Mouse (Mus musculus): ENCODE data around the gene Sp3. TPM values are rescaled to one million over a fixed set of nuclear protein-coding genes. Genes with fewer than 3 reads are reported as not detected.

The Sp3 gene
- polyA plus RNA-seq, 2 experiments, result 19.0 to 35.0 TPM

DNA sequence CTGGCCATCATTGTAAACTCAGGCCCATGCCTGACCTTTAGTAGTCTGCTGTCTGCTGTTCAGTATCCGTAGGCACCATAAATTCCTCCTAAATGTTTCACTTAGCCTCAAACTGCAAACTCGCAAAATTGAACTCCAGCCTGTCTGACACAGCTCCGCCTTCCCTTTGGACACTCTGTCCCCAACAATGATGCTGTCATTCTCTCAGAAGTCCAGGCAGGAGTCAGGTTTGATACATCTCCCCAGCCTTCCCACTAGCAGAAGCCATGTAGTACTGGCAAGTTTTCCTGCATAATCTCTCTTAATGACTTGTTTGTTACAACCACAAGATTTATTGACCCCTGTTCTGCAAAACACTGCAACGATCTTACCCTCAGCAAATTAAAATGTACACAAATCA lies 4.6 kb upstream of the Sp3 start:
- H3K27ac ChIP-seq, result no peak overlapping the region
- TF ChIP-seq EP300 (IDR thresholded peaks at IDR 0.05; ENCODE audit: low read depth) (no peak), CTCF (IDR thresholded peaks at IDR 0.05; ENCODE audit: low read depth) (no peak)
- H3K4me2 ChIP-seq (ENCODE audit: low read depth), result no peak overlapping the region
- H3K4me3 ChIP-seq (ENCODE audit: insufficient read depth in 1 of 2, low read depth in 2 of 2, low read length in 2 of 2), result no peak overlapping the region
- H3K9ac ChIP-seq (replicated peaks), result no peak overlapping the region
- no peaks in the 10 kb centered on the region for H3K27me3 ChIP-seq (ENCODE audit: control insufficient read depth, insufficient read depth, low read length)
- peaks cover 5 to 7% of the 10 kb centered on the region in 2 experiments for H3K4me1 ChIP-seq (replicated peaks; ENCODE audit: control insufficient read depth in 2 of 2, insufficient read depth in 2 of 2, low read length in 1 of 2)
- H3K9me3 ChIP-seq (ENCODE audit: control insufficient read depth, low read length), result no peaks in the 10 kb centered on the region; the same call in 1 of the 2 replicates
- DNase-seq (ENCODE audit: low read depth in 3 of 3, low spot score in 3 of 3) (no peak), ATAC-seq (ENCODE audit: insufficient read depth) (no peak)
- 66% methylated on average over 4 of the region's 4 CpGs for WGBS (ENCODE audit: insufficient replicate concordance)
- no peaks in the 10 kb centered on the region for H3K36me3 ChIP-seq (replicated peaks; ENCODE audit: control insufficient read depth, insufficient read depth, low read depth)

DNA sequence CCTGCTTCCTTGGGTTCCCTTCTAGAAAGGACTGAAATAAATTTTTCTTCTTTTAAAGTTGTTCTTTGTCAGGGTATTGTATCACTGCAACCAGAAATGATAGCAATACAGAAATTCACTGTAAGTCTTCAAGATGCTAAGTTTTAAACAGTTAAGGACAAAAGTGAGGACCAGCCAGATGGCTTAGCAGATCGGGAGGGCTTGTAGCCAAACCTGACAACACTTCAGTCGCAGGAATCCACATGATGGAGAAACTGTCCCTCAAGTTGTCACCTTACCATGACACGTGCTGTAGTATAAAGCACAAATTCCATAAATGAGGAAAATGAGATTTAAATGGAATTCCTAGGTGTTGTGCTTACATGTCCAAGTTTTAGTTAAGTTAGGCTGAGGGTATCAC lies 3.0 kb upstream of the Sp3 start:
- Histone ChIP-seq H3K36me3 (replicated peaks; ENCODE audit: control insufficient read depth, insufficient read depth, low read depth) (no peaks in the 10 kb centered on the region), H3K4me3 (ENCODE audit: insufficient read depth in 1 of 2, low read depth in 2 of 2, low read length in 2 of 2) (no peak overlapping the region), H3K4me2 (ENCODE audit: low read depth) (no peak overlapping the region), H3K27ac (no peak overlapping the region), H3K9ac (replicated peaks) (no peak overlapping the region), H3K27me3 (ENCODE audit: control insufficient read depth, insufficient read depth, low read length) (no peaks in the 10 kb centered on the region), H3K9me3 (ENCODE audit: control insufficient read depth, low read length) (no peaks in the 10 kb centered on the region), H3K4me1 (replicated peaks; ENCODE audit: control insufficient read depth in 2 of 2, insufficient read depth in 2 of 2, low read length in 1 of 2) (peaks cover 5 to 7% of the 10 kb centered on the region in 2 experiments)
- ATAC-seq (ENCODE audit: insufficient read depth), result no peak
- DNase-seq (ENCODE audit: low read depth in 3 of 3, low spot score in 3 of 3), result no peak
- WGBS (ENCODE audit: insufficient replicate concordance), result 77% methylated on average over 3 of the region's 3 CpGs
- TF ChIP-seq CTCF (IDR thresholded peaks at IDR 0.05; ENCODE audit: low read depth), result no peak
- TF ChIP-seq EP300 (IDR thresholded peaks at IDR 0.05; ENCODE audit: low read depth), result no peak

DNA sequence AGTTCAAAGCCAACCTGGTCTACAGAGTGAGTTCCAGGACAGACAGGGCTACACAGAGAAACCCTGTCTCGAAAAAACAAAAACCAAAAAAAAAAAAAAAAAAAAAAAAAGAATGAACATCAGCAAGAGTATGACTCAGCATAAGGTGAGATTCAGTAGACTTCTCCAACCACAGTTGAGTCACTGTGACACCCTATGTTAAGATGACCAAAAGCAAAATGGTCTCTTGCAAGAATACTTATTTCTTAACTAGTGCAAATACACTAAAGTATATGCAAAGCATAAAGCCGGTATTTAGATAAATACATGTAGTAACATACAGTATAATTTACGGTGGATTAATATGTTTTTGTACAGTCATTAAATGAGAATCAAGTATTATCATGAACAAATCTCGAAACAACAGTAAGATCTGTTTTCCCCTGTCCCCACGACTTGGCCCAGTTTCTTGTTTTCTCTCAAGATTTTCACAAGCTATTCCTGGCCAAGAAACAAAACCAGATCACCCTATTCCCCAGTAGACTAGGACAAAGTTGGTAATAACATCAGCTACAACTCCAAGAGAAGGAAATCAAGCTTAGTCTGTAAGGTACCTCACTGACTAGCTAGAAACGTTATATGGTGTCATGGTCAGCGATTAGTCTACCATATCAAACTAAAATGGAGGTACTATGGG lies 2.0 kb upstream of the Sp3 start:
- Histone ChIP-seq H3K36me3 (replicated peaks; ENCODE audit: control insufficient read depth, insufficient read depth, low read depth) (no peaks in the 10 kb centered on the region), H3K27me3 (ENCODE audit: control insufficient read depth, insufficient read depth, low read length) (no peaks in the 10 kb centered on the region), H3K27ac (no peak overlapping the region; the same call in 1 of the 2 replicates), H3K9ac (replicated peaks) (no peak overlapping the region), H3K4me2 (ENCODE audit: low read depth) (peak overlapping the region; percentile 83), H3K4me1 (replicated peaks; ENCODE audit: control insufficient read depth in 2 of 2, insufficient read depth in 2 of 2, low read length in 1 of 2) (peaks cover 5 to 7% of the 10 kb centered on the region in 2 experiments), H3K9me3 (ENCODE audit: control insufficient read depth, low read length) (no peaks in the 10 kb centered on the region), H3K4me3 (ENCODE audit: insufficient read depth in 1 of 2, low read depth in 2 of 2, low read length in 2 of 2) (no peak overlapping the region)
- TF ChIP-seq CTCF (IDR thresholded peaks at IDR 0.05; ENCODE audit: low read depth), result no peak
- no peak for TF ChIP-seq EP300 (IDR thresholded peaks at IDR 0.05; ENCODE audit: low read depth)
- DNase-seq (ENCODE audit: low read depth in 3 of 3, low spot score in 3 of 3) (no peak), ATAC-seq (ENCODE audit: insufficient read depth) (no peak)
- 85% methylated on average over 7 of the region's 7 CpGs for WGBS (ENCODE audit: insufficient replicate concordance)

DNA sequence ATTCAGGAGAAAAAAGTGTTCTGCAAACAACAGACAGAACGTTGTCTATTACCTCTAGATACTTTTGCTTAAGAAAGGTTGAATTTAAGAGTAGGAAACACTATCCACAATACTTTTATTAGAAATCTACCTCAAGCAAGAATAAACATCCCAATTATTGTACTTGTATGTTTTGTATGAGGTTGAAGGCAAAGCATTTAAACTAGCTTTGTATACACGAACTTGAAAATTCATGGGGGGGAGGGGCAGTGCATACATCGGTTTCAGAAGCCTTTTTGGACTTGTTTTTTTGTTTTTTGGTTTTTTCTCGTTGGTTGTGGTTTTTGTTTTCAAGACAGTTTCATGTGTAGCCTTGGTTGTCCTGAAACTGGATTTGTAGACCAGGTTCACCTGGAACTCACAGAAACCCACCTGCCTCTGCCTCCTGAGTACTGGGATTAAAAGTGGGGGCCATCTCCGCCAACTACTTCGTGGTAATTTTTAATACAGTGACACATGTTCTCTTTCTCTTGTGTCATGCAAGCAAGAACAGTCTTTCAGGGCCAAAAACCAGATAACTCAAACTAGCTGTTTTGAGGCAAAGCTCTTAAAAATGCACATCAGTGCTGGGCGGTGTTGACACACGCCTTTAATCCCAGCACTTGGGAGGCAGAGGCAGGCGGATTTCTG lies 1.3 kb upstream of the Sp3 start:
- TF ChIP-seq EP300 (IDR thresholded peaks at IDR 0.05; ENCODE audit: low read depth) (no peak), CTCF (IDR thresholded peaks at IDR 0.05; ENCODE audit: low read depth) (no peak)
- Histone ChIP-seq H3K27ac (peak overlapping the region; percentile 93), H3K9ac (replicated peaks) (peak overlapping the region; percentile 99), H3K4me1 (replicated peaks; ENCODE audit: control insufficient read depth in 2 of 2, insufficient read depth in 2 of 2, low read length in 1 of 2) (peaks cover 7 to 9% of the 10 kb centered on the region in 2 experiments), H3K4me2 (ENCODE audit: low read depth) (peak overlapping the region; percentile 83), H3K27me3 (ENCODE audit: control insufficient read depth, insufficient read depth, low read length) (no peaks in the 10 kb centered on the region), H3K36me3 (replicated peaks; ENCODE audit: control insufficient read depth, insufficient read depth, low read depth) (peaks cover 2% of the 10 kb centered on the region; the same call in 1 of the 2 replicates), H3K4me3 (ENCODE audit: insufficient read depth in 1 of 2, low read depth in 2 of 2, low read length in 2 of 2) (peak overlapping the region in 1 of 2 experiments; percentile 92; a peak in 2 of 4 replicates), H3K9me3 (ENCODE audit: control insufficient read depth, low read length) (no peaks in the 10 kb centered on the region)
- DNase-seq (ENCODE audit: low read depth in 3 of 3, low spot score in 3 of 3), result no peak
- no peak for ATAC-seq (ENCODE audit: insufficient read depth)
- WGBS (ENCODE audit: insufficient replicate concordance), result 61% methylated on average over 9 of the region's 9 CpGs

DNA sequence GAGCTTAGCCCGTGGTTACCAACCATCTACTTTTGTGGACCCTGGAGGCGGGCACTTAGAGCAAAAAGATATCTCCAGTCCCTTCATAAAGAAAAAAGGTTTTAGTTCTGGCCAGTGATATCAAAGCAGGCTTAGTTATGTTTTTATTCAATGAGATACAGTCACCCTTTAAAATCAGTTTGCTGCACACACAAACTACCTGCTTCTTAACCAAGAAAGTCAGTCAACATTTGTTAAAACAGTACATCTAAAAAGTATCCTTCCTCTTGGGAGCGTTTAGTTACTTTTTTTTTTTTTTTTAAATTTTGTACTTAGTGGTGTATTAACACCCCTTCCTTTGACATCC lies 802 bp upstream of the Sp3 start:
- TF ChIP-seq CTCF (IDR thresholded peaks at IDR 0.05; ENCODE audit: low read depth), result no peak
- TF ChIP-seq EP300 (IDR thresholded peaks at IDR 0.05; ENCODE audit: low read depth), result no peak
- 10% methylated on average over 3 of the region's 3 CpGs for WGBS (ENCODE audit: insufficient replicate concordance)
- no peak for ATAC-seq (ENCODE audit: insufficient read depth)

More for the DNA sequence above, 802 bp upstream of the Sp3 start:
- peak overlapping the region; percentile 87 to 92 for H3K4me3 ChIP-seq (ENCODE audit: insufficient read depth in 1 of 2, low read depth in 2 of 2, low read length in 2 of 2)
- H3K4me1 ChIP-seq (replicated peaks; ENCODE audit: control insufficient read depth in 2 of 2, insufficient read depth in 2 of 2, low read length in 1 of 2), result peaks cover 10% of the 10 kb centered on the region in 2 experiments
- no peaks in the 10 kb centered on the region for H3K27me3 ChIP-seq (ENCODE audit: control insufficient read depth, insufficient read depth, low read length)
- peak overlapping the region; percentile 99 for H3K9ac ChIP-seq (replicated peaks)
- peak overlapping the region; percentile 93 for H3K27ac ChIP-seq
- no peak for DNase-seq (ENCODE audit: low read depth in 3 of 3, low spot score in 3 of 3)
- peaks cover 4% of the 10 kb centered on the region; the same call in 1 of the 2 replicates for H3K36me3 ChIP-seq (replicated peaks; ENCODE audit: control insufficient read depth, insufficient read depth, low read depth)
- peak overlapping the region; percentile 83 for H3K4me2 ChIP-seq (ENCODE audit: low read depth)
- no peaks in the 10 kb centered on the region for H3K9me3 ChIP-seq (ENCODE audit: control insufficient read depth, low read length)
